Mouse (Mus musculus) lung, postnatal 10 days (tissue): Measurements from ENCODE around the gene Csnk2b.
"Not testable (repeated sequence)": the region's sequence is repeated elsewhere in the genome, so short reads cannot be mapped to it uniquely, and the experiment has no call there.

Experiments used
- DNase-seq: peaks from one replicate; pipeline ENCODE4 v3.0.0; 2021

Gene Csnk2b

GRCm38 (mm10) chr17:35147922-35148639, 26.2 kb upstream of the Csnk2b start:
- no peak for DNase-seq

- no peak for DNase-seq
Observed at GRCm38 (mm10) chr17:35147348-35147747, 25.5 kb upstream of the Csnk2b start.

DNA sequence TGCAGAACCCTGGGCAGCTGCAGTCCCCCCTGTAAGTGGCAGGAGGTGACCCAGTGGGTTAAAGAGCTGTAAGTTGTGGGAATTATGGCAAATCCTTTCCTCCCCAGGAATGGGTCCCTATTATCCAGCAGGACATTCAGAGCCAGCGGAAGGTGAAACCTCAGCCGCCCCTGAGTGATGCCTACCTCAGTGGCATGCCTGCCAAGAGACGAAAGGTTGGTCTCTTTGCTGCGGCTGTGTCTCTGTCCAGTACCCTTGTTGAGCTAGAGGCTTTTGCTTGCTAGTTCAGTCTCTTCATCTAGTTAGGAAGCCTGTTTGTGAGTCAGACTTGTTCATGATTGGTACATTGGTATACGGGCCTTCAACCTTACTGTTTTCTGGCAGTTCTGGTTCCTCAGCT, 24.3 kb upstream of the Csnk2b start:
- no peak for DNase-seq

GRCm38 (mm10) chr17:35141971-35142370, 20.1 kb upstream of the Csnk2b start:
- DNase-seq = no peak

GRCm38 (mm10) chr17:35140490-35140996, 18.7 kb upstream of the Csnk2b start:
- DNase-seq = no peak

DNA sequence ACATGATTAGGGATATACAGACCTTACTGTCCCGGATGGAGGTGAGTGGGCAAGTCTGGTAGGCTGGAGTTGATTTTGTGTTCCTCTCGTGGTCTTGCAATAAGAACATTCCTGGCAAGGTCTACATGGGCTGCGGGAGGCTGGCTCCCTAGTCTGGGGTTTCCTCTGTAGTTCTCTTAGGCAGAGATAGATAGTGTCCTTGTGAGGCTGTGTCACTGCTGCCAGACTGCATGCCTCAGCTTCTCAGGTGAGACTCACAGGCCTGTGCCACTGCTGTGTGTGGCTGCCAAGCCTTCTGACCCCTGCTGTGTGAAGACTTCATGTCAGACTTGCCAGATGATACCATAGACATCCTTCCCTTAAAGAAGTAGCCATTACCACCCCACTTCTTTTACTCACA, 17.4 kb upstream of the Csnk2b start:
- no peak for DNase-seq

- DNase-seq = no peak
Observed at GRCm38 (mm10) chr17:35135591-35136320, 13.9 kb upstream of the Csnk2b start.

DNA sequence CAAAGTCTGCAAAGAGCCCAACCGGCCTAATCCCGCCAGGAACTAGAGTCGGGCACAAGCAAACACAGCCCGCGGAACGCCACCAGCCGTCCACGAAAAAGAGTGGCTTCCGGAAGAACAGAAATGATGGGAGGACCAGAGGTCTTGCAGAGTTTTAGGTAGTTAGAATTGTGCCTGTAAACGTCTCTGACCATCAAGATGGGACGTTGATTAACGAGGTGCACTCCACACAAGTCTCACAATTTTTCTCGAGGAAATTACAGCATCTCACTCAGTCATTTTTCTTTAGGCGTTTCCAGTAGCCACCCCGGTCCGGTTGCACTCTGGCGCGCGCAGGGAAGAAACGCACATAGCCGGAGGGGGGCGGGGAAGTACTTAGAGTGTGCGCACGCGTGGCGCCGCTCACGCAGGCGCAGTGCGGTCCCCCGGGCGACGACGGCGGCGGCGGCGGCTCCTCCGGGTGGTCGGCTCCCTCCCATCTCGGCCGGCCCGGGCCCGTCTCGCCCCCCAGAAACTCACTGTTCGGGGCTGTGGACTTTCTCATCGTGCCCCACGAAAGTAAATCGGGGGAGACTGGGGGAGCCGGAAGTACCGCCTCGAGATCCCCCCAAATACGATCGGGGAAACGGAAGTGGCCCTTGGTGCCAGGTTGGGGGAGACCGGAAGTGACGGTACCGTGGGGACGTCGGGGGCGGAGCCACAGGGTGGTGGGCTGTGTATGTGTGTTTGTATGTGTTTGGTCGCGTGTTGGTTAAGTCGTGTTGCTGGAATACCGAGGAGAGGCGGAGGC, 13.1 kb upstream of the Csnk2b start, which contains the start of gene Bag6:
Gene Bag6 (plus strand): TSS at position 378 of the 790 bp plus-strand sequence.
- DNase-seq = peak; percentile 96

DNA sequence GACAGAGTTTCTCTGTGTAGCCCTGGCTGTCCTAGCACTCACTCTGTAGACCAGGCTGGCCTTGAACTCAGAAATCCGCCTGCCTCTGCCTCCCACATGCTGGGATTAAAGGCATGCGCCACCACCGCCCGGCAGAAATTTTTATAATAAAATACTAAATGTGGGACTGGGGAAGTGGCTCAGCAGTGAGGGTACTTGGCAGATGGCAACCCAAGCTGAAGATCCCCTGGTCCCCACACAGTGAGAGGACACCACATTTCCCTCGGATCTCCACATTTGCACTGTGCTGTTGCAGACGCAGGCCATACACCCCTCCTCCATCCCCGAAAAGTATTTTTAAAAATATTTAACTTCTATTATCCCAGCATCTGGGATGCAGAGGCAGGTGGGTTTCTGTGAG, 11.7 kb upstream of the Csnk2b start:
- no peak for DNase-seq

DNA sequence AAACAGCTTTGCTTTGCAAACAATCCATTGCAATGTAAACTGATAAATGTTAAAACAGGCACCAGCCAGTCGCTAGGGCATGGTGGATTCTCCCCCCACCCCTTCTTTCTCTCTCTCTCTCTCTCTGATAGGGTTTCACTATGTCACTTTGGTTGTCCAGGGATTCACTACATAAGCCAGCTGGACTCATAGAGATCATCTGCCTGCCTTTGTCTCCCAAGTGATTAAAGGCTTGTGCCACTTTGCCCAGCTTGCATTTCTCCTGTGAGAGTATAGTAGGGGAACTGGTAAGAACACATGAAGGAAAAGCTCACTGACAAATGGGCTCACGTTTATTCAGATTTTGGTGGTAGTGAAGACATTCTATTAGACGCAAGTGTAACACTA, 10.3 kb upstream of the Csnk2b start:
- DNase-seq = no peak

- no peak for DNase-seq
Observed at GRCm38 (mm10) chr17:35131500-35132173, 9.8 kb upstream of the Csnk2b start, which contains the start of gene Apom. Apom (minus strand) TSS chr17:35132050.

DNA sequence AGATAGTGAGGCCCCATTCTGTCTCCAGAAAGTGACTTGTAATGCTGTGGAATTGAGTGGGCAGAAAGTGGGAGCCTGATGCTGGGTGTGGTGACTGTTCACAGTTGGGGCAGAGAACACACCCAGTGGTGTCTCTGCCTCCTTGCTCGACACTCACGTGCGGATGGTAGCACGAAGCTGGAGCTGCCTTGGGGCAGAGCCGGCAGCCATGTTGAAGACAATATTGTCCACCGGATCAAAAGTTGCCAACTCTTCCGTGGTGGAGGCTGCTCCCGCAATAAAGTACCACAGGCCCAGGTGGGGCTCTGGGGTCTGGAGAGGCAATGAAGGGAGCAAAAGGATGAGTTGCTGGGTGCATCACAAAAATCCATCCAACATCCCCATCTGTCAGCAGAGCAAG, 9.2 kb upstream of the Csnk2b start:
- DNase-seq = no peak

DNA sequence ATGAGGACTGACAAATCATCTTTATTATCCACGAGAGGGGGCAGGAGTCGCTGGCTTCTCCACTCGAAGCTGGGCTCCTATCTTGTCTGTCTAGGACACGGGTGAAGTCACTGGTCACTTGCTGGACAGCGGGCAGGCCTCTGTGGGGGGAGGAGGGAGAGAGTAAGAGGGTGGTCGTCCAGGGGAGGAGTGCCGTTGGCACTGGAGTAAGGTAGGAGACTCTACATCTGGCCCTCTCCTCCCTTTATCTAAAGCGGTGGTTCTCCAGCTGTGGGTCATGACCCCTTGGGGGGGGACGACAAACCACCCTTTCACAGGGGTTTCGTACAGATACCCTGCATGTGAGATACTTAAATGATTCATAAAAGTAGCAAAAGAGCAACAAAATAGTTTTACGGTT, 7.1 kb upstream of the Csnk2b start:
- DNase-seq = no peak

- DNase-seq = no peak
Observed at GRCm38 (mm10) chr17:35127017-35127416, 5.2 kb upstream of the Csnk2b start.

DNA sequence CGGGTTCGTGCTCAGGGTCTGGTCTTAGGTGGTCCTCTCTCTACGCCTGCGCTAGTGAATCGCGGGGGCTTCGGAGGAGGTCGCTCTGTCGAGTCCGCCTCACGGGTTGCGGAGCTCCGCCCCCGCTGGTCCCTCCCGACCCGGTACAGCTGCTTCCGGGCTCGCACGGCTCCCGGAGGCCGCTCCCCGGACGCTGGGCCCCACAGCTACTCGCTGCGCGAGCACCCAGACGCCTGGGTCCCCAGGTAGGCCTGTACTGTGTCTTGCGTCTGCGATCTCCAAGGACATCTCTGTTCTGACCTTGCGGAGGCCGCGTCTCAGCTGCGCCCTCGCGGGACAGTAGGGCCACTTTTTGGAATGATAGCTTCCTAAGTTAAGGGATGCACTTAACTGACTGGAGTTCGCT, 4.4 kb upstream of the Csnk2b start, which contains the start of gene D17H6S53E:
Gene D17H6S53E (plus strand): TSS at position 168 of the 406 bp plus-strand sequence.
- DNase-seq = peak; percentile 84

GRCm38 (mm10) chr17:35125578-35125977, 3.7 kb upstream of the Csnk2b start:
- no peak for DNase-seq

- DNase-seq = no peak
Observed at GRCm38 (mm10) chr17:35125081-35125480, 3.2 kb upstream of the Csnk2b start.

- DNase-seq = not testable (repeated sequence)
Observed at GRCm38 (mm10) chr17:35124261-35124896, 2.5 kb upstream of the Csnk2b start.

DNA sequence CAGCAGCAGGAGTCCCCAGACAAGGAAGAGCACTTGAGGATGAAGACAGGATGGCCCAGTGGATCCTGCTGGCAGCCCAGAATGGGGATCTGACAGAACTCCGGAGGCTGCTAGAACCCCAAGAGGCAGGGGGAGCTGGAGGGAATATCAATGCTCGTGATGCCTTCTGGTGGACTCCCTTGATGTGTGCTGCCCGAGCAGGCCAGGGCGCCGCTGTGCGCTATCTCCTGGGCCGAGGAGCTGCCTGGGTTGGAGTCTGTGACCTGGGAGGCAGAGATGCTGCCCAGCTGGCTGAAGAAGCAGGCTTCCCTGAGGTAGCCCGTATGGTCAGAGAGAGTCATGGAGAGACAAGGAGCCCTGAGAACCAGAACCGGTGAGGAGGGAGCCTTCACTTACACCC, 1.4 kb upstream of the Csnk2b start:
- DNase-seq = not testable (repeated sequence)

GRCm38 (mm10) chr17:35121143-35121799, 582 bp downstream of the Csnk2b start, which contains the start of gene Gpank1:
Gpank1 (plus strand) TSS chr17:35121455.
- DNase-seq = peak; percentile 99

DNA sequence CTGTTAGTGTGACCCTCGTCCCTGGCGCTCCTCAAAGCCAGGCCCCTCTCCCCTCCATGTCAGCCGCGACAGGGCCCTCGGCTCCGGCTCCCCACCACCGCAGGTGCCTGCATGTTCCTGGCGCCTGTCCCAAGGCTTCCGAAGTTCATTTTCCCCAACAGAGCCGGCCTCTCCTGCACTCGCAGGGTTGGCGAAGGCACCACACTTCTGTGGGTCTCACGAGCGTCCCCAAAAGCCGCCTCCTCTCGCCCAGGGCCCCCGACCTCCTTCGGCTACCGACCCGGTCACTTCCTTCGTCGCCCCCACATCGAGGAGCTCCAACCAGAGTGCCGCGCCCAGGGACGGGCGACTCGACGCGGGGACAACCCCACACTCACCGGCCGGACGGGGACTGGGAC, 1.1 kb downstream of the Csnk2b start:
- DNase-seq = peak; percentile 55
